Mouse (Mus musculus): Measurements from ENCODE around the gene Srd5a1. TPM values are rescaled to one million over a fixed set of nuclear protein-coding genes. Genes with fewer than 3 reads are reported as not detected.
A peak's percentile ranks its signal among the peaks of the same experiment; 100 is the strongest.

The Srd5a1 gene
- polyA plus RNA-seq, 1 experiment, result 3.2 TPM

DNA sequence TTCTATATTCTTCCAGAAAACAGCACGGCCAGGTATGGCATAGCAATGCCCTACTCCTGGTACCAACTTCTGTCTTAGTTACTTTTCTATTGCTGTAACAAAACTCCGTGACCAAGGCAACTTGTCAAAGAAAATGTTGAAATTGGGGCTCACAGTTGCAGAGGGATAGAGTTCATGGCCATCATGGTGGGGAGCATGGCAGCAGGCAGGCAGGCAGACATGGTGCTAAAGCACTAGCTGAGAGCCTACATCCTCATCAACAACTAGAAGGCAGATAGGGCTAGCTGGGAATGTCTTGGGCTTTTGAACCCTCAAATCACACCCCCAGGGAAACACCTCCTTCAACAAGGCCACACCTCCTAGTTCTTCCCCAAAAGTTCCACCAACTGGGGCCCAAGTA, 60.4 kb downstream of the Srd5a1 start:
- no peak overlapping the region for H3K27ac ChIP-seq (ENCODE audit: insufficient read depth, low read length)
- no peaks in the 10 kb centered on the region for H3K4me1 ChIP-seq (ENCODE audit: control insufficient read depth, insufficient read depth, low read length)
- no peak for TF ChIP-seq POLR2A (IDR thresholded peaks at IDR 0.05; ENCODE audit: low read depth, low read length)
- TF ChIP-seq CTCF (IDR thresholded peaks at IDR 0.05; ENCODE audit: borderline replicate concordance, insufficient read depth, low read length), result no peak
- H3K4me3 ChIP-seq (ENCODE audit: insufficient read depth, low read length), result no peak overlapping the region

DNA sequence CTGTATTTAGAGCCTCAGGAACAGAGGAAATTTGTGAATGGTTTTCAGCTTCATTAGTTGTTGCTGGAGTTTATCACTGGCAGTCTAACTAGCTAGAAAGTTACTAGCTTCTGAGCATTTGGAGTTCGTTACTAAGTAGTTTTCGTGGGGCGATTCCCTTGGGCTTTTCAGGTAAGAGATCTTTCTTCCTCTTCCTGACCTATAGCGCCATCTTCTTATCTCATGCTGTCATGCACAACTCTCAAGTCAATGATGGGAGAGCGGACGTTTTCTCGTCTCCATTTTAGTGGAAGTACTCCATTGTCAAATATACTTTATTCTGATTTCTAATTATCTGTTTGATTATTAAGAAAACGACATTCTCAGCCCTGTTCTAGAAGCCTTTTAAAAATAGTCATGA, 61.3 kb downstream of the Srd5a1 start:
- Histone ChIP-seq H3K4me1 (ENCODE audit: control insufficient read depth, insufficient read depth, low read length) (no peaks in the 10 kb centered on the region), H3K4me3 (ENCODE audit: insufficient read depth, low read length) (no peak overlapping the region), H3K27ac (ENCODE audit: insufficient read depth, low read length) (no peak overlapping the region)
- TF ChIP-seq POLR2A (IDR thresholded peaks at IDR 0.05; ENCODE audit: low read depth, low read length) (no peak), CTCF (IDR thresholded peaks at IDR 0.05; ENCODE audit: borderline replicate concordance, insufficient read depth, low read length) (no peak)

DNA sequence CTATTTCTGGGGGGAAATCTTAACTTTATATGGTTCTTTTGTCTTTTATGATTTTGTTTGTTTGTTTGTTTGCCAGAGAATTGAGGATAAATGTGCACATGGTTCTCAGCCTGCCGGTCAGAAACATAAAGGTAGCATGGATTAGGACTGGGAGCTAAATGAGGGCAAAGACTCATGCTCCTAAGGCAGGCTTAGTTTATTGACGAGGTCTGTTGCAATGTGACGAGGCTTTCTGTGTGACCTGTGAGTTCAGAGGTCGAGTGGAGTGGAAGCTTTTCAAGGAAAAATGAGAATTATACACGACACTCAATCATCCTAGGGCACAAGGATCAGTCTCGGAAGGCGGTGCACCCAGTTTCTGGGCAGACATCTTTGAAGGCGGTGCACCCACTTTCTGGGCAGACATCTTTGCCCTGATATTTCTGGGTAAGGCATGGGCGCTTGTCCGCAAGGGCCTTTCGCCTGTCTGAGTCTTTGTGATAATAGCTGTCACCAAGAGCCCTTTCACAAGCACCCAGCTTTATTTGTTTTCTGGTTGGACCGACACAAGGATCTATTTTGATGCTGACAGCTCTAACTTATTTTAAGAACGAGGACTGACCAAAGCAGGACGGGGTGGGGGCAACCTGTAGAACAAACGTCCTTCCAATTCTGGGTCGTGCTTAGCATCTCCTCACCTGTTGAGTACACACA, 63.6 kb downstream of the Srd5a1 start:
- no peak for TF ChIP-seq CTCF (IDR thresholded peaks at IDR 0.05; ENCODE audit: borderline replicate concordance, insufficient read depth, low read length)
- TF ChIP-seq POLR2A (IDR thresholded peaks at IDR 0.05; ENCODE audit: low read depth, low read length), result no peak
- Histone ChIP-seq H3K4me1 (ENCODE audit: control insufficient read depth, insufficient read depth, low read length) (peaks cover 9% of the 10 kb centered on the region; the same call in 1 of the 2 replicates), H3K27ac (ENCODE audit: insufficient read depth, low read length) (no peak overlapping the region), H3K4me3 (ENCODE audit: insufficient read depth, low read length) (no peak overlapping the region)

DNA sequence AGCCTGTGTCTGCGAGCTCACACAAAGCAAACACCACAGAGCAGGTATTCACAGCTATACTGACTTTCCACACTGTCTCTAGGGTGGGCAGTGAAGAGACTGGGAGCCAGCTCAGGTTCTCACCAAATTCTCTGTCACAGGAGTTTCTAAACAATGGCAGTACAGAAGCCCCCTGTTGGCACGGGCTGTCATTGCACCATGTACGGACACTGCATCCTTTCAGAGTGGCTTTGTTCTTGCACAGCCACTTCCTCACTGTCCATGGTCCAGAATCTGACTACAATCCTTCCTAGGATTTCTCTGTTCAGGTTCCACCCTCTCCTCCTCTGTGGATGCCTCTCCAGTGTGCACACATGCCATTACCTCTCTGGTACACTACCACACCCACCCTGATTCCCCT, 66.2 kb downstream of the Srd5a1 start:
- Histone ChIP-seq H3K27ac (ENCODE audit: insufficient read depth, low read length) (no peak overlapping the region), H3K4me1 (ENCODE audit: control insufficient read depth, insufficient read depth, low read length) (peaks cover 19% of the 10 kb centered on the region), H3K4me3 (ENCODE audit: insufficient read depth, low read length) (no peak overlapping the region)
- peak; percentile 20; the same call in 1 of the 2 replicates for TF ChIP-seq CTCF (IDR thresholded peaks at IDR 0.05; ENCODE audit: borderline replicate concordance, insufficient read depth, low read length)
- TF ChIP-seq POLR2A (IDR thresholded peaks at IDR 0.05; ENCODE audit: low read depth, low read length), result no peak

DNA sequence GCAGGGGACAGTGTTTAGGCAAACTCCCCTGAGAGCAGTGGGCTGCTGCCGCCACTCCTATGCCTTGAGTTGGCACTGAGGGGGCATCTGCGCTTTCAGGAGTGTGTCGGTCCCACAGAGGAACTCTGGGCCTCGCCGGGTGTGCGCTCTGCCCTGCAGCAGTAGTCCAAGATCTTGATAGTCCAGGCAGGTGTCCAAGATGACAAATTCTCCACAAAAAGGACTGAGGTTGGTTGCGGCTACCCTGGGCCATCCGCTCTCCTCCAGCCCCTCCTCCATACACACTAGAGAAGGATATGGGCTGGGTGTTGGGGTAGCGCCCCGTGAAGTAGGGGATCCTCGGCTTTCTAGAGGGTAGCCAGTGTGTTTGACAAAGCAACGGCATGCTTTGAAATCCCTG, 67.6 kb downstream of the Srd5a1 start:
- Histone ChIP-seq H3K4me3 (ENCODE audit: insufficient read depth, low read length) (no peak overlapping the region), H3K27ac (ENCODE audit: insufficient read depth, low read length) (peak overlapping the region; percentile 89), H3K4me1 (ENCODE audit: control insufficient read depth, insufficient read depth, low read length) (peaks cover 21% of the 10 kb centered on the region)
- TF ChIP-seq POLR2A (IDR thresholded peaks at IDR 0.05; ENCODE audit: low read depth, low read length) (no peak), CTCF (IDR thresholded peaks at IDR 0.05; ENCODE audit: borderline replicate concordance, insufficient read depth, low read length) (no peak)

DNA sequence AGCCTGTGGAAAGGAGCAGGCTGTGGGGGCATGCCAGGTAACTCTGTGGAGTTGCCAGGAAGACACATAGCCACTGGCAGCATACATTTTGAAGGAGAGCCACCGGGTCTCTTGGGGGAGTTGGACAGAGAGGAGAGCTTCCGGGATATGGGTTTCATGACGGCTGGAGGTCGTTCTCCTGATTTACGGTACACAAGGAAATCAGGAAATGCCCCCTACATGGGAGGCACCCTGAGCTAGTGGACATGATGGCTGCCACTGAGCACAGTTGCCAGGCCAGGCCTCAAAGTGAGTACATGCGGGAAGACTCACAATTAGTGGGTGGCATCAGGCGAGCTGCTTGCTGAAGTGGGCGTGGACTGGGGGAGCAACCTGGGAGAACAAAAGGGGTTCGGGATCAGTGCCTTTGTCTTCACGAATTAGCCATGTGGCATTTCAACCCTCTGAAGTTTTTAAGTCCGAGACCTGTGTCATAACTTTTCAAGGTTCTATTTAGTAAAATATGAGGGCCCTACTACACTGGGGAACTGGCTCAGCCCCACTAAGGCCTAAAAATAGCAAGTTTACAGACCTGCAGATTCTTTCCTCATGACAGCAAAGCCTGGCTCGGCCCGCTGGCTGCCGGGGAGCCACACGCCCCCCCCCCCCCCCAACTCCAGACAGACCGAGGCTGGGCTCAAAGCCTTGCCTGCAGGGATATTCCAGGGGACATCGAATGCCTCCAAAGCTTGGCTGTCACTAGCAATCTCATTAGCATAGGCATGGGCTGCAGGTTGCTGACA, 68.5 kb downstream of the Srd5a1 start:
- peaks cover 26% of the 10 kb centered on the region for H3K4me1 ChIP-seq (ENCODE audit: control insufficient read depth, insufficient read depth, low read length)
- TF ChIP-seq CTCF (IDR thresholded peaks at IDR 0.05; ENCODE audit: borderline replicate concordance, insufficient read depth, low read length) (no peak), POLR2A (IDR thresholded peaks at IDR 0.05; ENCODE audit: low read depth, low read length) (no peak)
- no peak overlapping the region for H3K4me3 ChIP-seq (ENCODE audit: insufficient read depth, low read length)
- peak overlapping the region; percentile 90 for H3K27ac ChIP-seq (ENCODE audit: insufficient read depth, low read length)

DNA sequence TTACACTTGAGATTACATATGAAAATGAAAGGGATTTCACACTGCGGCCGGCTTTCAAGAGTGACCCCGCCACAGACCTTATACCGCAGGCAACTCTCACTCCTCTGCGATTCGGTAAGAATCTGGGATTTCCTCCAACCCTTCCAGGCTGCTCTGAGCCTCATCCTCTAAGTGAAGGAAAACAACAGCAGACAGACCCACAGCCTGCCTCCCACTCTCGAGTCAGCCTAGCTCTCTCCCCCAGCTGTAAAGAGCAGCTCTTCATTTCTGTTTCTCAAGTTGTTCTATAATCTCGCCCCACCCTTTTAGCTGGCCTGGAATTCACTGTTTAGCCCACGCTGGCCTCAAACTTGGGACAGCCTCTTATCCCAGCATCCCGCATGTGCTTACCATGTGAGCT, 69.5 kb downstream of the Srd5a1 start:
- TF ChIP-seq POLR2A (IDR thresholded peaks at IDR 0.05; ENCODE audit: low read depth, low read length) (no peak), CTCF (IDR thresholded peaks at IDR 0.05; ENCODE audit: borderline replicate concordance, insufficient read depth, low read length) (no peak)
- Histone ChIP-seq H3K4me1 (ENCODE audit: control insufficient read depth, insufficient read depth, low read length) (peaks cover 26% of the 10 kb centered on the region), H3K27ac (ENCODE audit: insufficient read depth, low read length) (peak overlapping the region; percentile 90), H3K4me3 (ENCODE audit: insufficient read depth, low read length) (no peak overlapping the region)

DNA sequence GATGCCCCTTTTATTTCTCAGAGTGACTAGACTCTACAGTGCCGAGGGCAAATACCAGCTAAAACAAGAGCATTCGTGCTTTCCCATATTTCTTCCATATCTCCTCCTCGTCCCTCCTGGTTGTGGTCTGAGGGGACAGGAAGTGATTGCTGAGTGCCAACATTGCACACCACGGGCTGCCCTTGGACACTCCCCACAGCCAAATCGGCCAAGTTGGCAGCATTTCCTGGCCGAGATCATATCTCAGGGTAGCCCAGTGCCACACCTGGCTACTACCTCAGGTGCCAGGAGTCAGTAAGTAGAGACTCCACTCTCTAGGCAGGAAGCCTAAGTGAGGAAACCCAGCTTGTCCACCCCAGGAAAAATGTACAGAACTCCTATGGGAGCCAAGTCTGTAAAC, 70.0 kb downstream of the Srd5a1 start:
- Histone ChIP-seq H3K4me3 (ENCODE audit: insufficient read depth, low read length) (no peak overlapping the region), H3K4me1 (ENCODE audit: control insufficient read depth, insufficient read depth, low read length) (peaks cover 26% of the 10 kb centered on the region), H3K27ac (ENCODE audit: insufficient read depth, low read length) (peak overlapping the region; percentile 90)
- TF ChIP-seq CTCF (IDR thresholded peaks at IDR 0.05; ENCODE audit: borderline replicate concordance, insufficient read depth, low read length) (no peak), POLR2A (IDR thresholded peaks at IDR 0.05; ENCODE audit: low read depth, low read length) (no peak)

DNA sequence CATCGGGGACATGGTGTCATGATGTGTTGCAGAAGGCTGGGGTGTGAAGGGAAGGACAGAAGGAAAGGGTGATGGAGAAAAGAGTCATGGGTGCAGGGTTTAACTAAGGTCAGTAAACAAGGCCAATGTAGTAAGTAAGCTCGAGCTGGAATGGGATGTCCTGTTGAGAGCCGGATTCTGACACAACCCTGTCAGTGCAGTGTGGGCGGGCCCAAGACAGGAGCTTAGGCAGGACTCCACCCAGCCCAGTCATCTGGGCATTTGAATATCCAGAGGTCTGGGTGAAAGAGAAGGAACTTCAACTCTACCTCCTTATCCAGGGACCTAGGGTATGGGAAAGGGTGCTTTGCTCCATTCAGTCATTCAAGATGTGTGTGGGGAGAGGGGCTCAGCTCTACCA, 72.9 kb downstream of the Srd5a1 start:
- Histone ChIP-seq H3K4me3 (ENCODE audit: insufficient read depth, low read length) (no peak overlapping the region), H3K4me1 (ENCODE audit: control insufficient read depth, insufficient read depth, low read length) (peaks cover 24% of the 10 kb centered on the region), H3K27ac (ENCODE audit: insufficient read depth, low read length) (peak overlapping the region; percentile 16; the same call in 1 of the 2 replicates)
- TF ChIP-seq CTCF (IDR thresholded peaks at IDR 0.05; ENCODE audit: borderline replicate concordance, insufficient read depth, low read length) (no peak), POLR2A (IDR thresholded peaks at IDR 0.05; ENCODE audit: low read depth, low read length) (no peak)

DNA sequence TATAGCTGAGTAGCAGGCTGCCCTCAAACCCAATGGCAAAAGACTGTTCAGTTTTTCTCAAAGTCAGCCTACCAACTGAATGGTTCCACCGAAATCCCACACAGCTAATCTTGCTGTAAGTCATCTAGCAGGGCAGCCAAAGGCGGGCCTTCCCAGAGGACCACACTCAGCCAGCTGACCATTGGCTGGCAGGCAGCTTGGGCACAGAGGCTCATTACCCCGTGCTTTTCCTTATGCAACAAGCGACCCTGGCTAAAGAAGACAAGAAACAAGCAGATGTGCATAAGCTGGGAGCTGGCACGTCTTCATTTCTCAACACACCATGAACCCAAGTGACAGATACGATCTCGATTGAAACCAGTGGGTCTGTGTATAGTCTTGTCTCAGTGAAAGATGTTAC, 73.9 kb downstream of the Srd5a1 start:
- Histone ChIP-seq H3K27ac (ENCODE audit: insufficient read depth, low read length) (no peak overlapping the region), H3K4me1 (ENCODE audit: control insufficient read depth, insufficient read depth, low read length) (peaks cover 21% of the 10 kb centered on the region), H3K4me3 (ENCODE audit: insufficient read depth, low read length) (no peak overlapping the region)
- no peak for TF ChIP-seq CTCF (IDR thresholded peaks at IDR 0.05; ENCODE audit: borderline replicate concordance, insufficient read depth, low read length)
- TF ChIP-seq POLR2A (IDR thresholded peaks at IDR 0.05; ENCODE audit: low read depth, low read length), result no peak
